Mouse (Mus musculus): ENCODE measurements around the gene Nrbf2. TPM values are rescaled to one million over a fixed set of nuclear protein-coding genes. Genes with fewer than 3 reads are reported as not detected.
A peak's percentile ranks its signal among the peaks of the same experiment; 100 is the strongest.

Gene Nrbf2
- total RNA-seq, 2 experiments from 2014 or later = 19.3 to 20.7 TPM

GRCm38 (mm10) chr10:67309483-67310138 lies 24.5 kb upstream of the Nrbf2 start:
- TF ChIP-seq CTCF (conservative IDR thresholded peaks at IDR 0.05) = no peak
- Histone ChIP-seq H3K4me3 (no peak overlapping the region), H3K27ac (no peak overlapping the region)
- DNase-seq (ENCODE audit: low spot score in 2 of 2) = no peak

GRCm38 (mm10) chr10:67302340-67302739 lies 17.2 kb upstream of the Nrbf2 start:
- no peak for TF ChIP-seq CTCF (conservative IDR thresholded peaks at IDR 0.05)

DNA sequence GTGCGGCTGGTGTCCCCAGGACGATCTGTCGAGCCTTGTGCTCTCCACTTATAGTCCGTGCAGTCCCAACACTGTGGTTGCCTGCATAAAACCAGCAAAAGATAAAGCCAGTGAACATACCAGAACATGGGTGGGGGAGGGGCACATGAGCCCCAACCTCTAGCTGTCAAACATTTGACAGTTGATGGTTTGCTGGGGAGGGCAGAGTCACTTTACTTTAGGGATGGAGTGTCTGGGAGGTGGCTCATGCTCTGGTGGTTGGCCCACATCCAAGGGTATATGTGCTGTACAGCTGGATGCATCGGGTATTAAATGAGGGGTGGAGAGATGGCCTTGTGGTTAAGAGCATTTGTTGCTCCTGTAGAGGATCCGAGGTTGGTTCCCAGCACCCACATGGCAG lies 15.9 kb upstream of the Nrbf2 start:
- no peak for TF ChIP-seq CTCF (conservative IDR thresholded peaks at IDR 0.05)
- Histone ChIP-seq H3K27ac (no peak overlapping the region), H3K4me3 (no peak overlapping the region)
- no peak for DNase-seq (ENCODE audit: low spot score in 2 of 2)

More at GRCm38 (mm10) chr10:67302340-67302739, 17.2 kb upstream of the Nrbf2 start:
- H3K27ac ChIP-seq = no peak overlapping the region
- no peak for DNase-seq (ENCODE audit: low spot score in 2 of 2)
- H3K4me3 ChIP-seq = no peak overlapping the region

DNA sequence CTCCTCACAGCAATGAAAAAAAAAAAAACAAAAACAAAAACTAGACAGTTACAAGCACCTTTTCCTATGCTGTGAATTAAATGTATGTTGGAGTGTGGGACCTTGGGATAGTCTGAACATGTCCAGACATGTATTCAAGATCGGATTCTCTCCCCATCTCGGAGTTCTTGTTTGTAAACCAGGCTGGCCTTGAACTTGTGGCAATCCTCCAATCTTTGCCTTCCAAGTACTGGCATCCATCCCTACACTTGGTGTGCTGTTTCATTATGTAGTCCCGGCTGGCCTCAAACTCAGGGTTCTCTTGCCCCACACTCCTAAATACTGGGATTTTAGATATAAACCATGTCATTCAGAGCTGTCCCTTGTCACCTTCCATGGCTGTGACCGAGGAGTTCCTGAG lies 14.2 kb upstream of the Nrbf2 start:
- no peak overlapping the region for H3K27ac ChIP-seq
- no peak overlapping the region for H3K4me3 ChIP-seq
- no peak for DNase-seq (ENCODE audit: low spot score in 2 of 2)
- TF ChIP-seq CTCF (conservative IDR thresholded peaks at IDR 0.05) = no peak

GRCm38 (mm10) chr10:67298856-67299255 lies 13.8 kb upstream of the Nrbf2 start:
- no peak overlapping the region for H3K4me3 ChIP-seq
- H3K27ac ChIP-seq = no peak overlapping the region
- TF ChIP-seq CTCF (conservative IDR thresholded peaks at IDR 0.05) = no peak
- no peak for DNase-seq (ENCODE audit: low spot score in 2 of 2)

DNA sequence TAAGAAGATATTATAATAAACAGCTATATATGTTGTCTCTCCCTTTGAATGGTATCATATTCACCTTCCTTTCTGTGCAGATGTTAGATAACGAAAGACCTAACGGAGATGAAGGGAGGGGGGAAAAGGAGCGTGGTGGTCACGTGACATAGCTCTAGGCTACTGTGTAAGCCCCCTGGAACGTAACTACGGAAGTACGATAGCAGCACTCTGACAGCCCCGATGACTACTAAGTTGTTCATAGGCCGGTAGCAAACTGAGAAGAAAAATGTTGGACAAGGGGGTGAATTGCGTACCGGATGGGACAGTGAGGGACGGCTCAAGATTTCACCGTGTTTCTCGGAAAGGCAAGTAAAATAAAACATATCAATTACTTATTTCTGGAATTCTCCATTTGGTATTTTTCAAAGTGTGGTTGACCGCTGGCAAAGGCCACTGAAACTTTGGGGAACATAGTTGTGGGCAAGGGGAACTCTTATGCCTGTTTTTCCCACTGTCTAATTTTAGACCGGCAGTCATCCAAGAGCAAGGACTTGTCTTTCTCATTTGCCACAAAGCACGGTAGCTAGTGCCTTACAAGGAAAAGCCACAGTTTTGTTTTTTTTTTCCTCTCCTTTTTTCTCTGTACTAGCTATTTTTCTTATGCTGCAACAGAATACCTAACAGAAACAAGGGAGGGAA lies 12.2 kb upstream of the Nrbf2 start:
- no peak for DNase-seq (ENCODE audit: low spot score in 2 of 2)
- no peak overlapping the region for H3K4me3 ChIP-seq
- H3K27ac ChIP-seq = no peak overlapping the region
- TF ChIP-seq CTCF (conservative IDR thresholded peaks at IDR 0.05) = no peak

DNA sequence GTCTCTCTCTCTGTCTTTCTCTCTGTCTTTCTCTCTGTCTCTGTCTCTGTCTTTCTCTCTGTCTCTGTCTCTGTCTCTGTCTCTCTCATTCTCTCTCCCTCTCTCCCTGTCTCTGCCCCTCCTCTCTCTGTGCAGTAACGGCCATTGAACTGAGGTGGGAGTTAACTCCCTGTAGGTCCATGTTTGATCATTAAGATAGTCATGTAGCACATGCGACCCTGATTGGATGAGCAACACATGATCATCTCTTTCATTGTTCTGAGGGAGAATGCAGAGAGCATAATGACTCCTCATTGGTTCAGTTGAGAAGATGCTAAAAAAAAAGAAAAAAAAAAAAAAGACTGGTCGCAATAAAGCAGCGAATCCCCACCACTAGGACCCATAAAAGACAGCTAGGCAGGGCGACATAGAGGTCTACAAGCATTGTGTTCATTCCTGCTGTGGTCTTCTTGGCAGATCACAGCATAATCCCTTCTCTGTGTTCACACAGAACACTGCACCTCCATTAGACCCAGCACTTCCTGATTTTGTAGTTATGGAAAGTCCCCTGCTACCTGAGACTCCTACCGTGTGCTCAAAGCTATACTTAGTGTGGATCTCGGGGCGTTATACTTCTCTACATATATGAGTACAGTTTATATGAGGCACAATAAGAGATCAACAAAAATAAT lies 11.5 kb upstream of the Nrbf2 start:
- Histone ChIP-seq H3K4me3 (no peak overlapping the region), H3K27ac (no peak overlapping the region)
- TF ChIP-seq CTCF (conservative IDR thresholded peaks at IDR 0.05) = no peak
- no peak for DNase-seq (ENCODE audit: low spot score in 2 of 2)

GRCm38 (mm10) chr10:67295938-67296466 lies 10.9 kb upstream of the Nrbf2 start:
- TF ChIP-seq CTCF (conservative IDR thresholded peaks at IDR 0.05) = no peak
- Histone ChIP-seq H3K4me3 (no peak overlapping the region), H3K27ac (no peak overlapping the region)
- no peak for DNase-seq (ENCODE audit: low spot score in 2 of 2)

GRCm38 (mm10) chr10:67295331-67295730 lies 10.2 kb upstream of the Nrbf2 start:
- H3K4me3 ChIP-seq = no peak overlapping the region
- DNase-seq (ENCODE audit: low spot score in 2 of 2) = no peak

GRCm38 (mm10) chr10:67291087-67291486 lies 6.0 kb upstream of the Nrbf2 start:
- no peak for DNase-seq (ENCODE audit: low spot score in 2 of 2)
- Histone ChIP-seq H3K27ac (no peak overlapping the region), H3K4me3 (no peak overlapping the region)
- no peak for TF ChIP-seq CTCF (conservative IDR thresholded peaks at IDR 0.05)

More at GRCm38 (mm10) chr10:67295331-67295730, 10.2 kb upstream of the Nrbf2 start:
- TF ChIP-seq CTCF (conservative IDR thresholded peaks at IDR 0.05) = no peak
- H3K27ac ChIP-seq = no peak overlapping the region

GRCm38 (mm10) chr10:67290622-67291021 lies 5.5 kb upstream of the Nrbf2 start:
- Histone ChIP-seq H3K27ac (no peak overlapping the region), H3K4me3 (no peak overlapping the region)
- no peak for TF ChIP-seq CTCF (conservative IDR thresholded peaks at IDR 0.05)
- DNase-seq (ENCODE audit: low spot score in 2 of 2) = no peak

GRCm38 (mm10) chr10:67287877-67288276 lies 2.8 kb upstream of the Nrbf2 start:
- peak; percentile 59 to 74 for DNase-seq (ENCODE audit: low spot score in 2 of 2)
- Histone ChIP-seq H3K27ac (peak overlapping the region; percentile 64), H3K4me3 (no peak overlapping the region)
- no peak for TF ChIP-seq CTCF (conservative IDR thresholded peaks at IDR 0.05)

GRCm38 (mm10) chr10:67284761-67285175 lies 337 bp downstream of the Nrbf2 start:
- H3K4me3 ChIP-seq = peak overlapping the region; percentile 64
- TF ChIP-seq CTCF (conservative IDR thresholded peaks at IDR 0.05) = peak; percentile 52
- peak overlapping the region; percentile 89 for H3K27ac ChIP-seq
- peak; percentile 8 to 23 for DNase-seq (ENCODE audit: low spot score in 2 of 2)
